Mouse (Mus musculus) hindbrain, embryonic 16.5 days (tissue): ENCODE results near the gene Ccdc114. TPM values are rescaled to one million over a fixed set of nuclear protein-coding genes. Genes with fewer than 3 reads are reported as not detected.
"Not testable (repeated sequence)": the region's sequence is repeated elsewhere in the genome, so short reads cannot be mapped to it uniquely, and the experiment has no call there.

Experiments
- ATAC-seq: fragments of 200-750 bp; cut with Nextera tagmentation; 2 replicates; pipeline ENCODE4 v1.8.0; 2017; ENCODE audit warnings: moderate TSS enrichment, moderate library complexity
- H3K27ac ChIP-seq: fragments of 300-500 bp; sonication (generic); 2 replicates; pipeline ENCODE4 v1.5.1; 2014; ENCODE audit warnings: low read depth, mild to moderate bottlenecking, control low read depth, low read length, moderate library complexity
- H3K27me3 ChIP-seq: fragments of 300-500 bp; sonication (generic); replicated peaks from 2 replicates; pipeline ENCODE4 v1.6.1; 2014; ENCODE audit warnings: low read length; ENCODE audit not compliant: control insufficient read depth, insufficient read depth
- H3K36me3 ChIP-seq: fragments of 300-500 bp; sonication (generic); 2 replicates; pipeline ENCODE4 v1.6.1; 2014; ENCODE audit warnings: mild to moderate bottlenecking, low read length, moderate library complexity, mixed read lengths; ENCODE audit not compliant: control insufficient read depth, insufficient read depth
- H3K4me1 ChIP-seq: fragments of 300-500 bp; sonication (generic); 2 replicates; pipeline ENCODE4 v1.6.1; 2014; ENCODE audit warnings: low read depth, low read length; ENCODE audit not compliant: control insufficient read depth, insufficient read depth
- H3K4me2 ChIP-seq: fragments of 300-500 bp; sonication (generic); 2 replicates; pipeline ENCODE4 v1.6.1; 2014; ENCODE audit warnings: mild to moderate bottlenecking, low read length, control low read depth, moderate library complexity
- H3K4me3 ChIP-seq: fragments of 300-500 bp; sonication (generic); 2 replicates; pipeline ENCODE4 v1.5.1; 2014; ENCODE audit warnings: mild to moderate bottlenecking, low read length, control low read depth, moderate library complexity
- H3K9ac ChIP-seq: fragments of 300-500 bp; sonication (generic); 2 replicates; pipeline ENCODE4 v1.6.1; 2014; ENCODE audit warnings: low read depth, mild to moderate bottlenecking, control low read depth, low read length, moderate library complexity
- H3K9me3 ChIP-seq: fragments of 300-500 bp; sonication (generic); 2 replicates; pipeline ENCODE4 v1.6.1; 2014; ENCODE audit warnings: mild to moderate bottlenecking, low read length, moderate library complexity; ENCODE audit not compliant: control insufficient read depth
- WGBS: fragments of 180-500 bp; shearing (Covaris S2); extraction: QIAGEN DNeasy Blood & Tissue Kit; methylation state at CpG from one replicate; pipeline ENCODE4 v1.1.7; 2014; 5-methylcytosine and 5-hydroxymethylcytosine counted together
- polyA plus RNA-seq: library from polyadenylated mRNA; unstranded; fragments of >200 nt; fragmentation: Nextera tagmentation; extraction: Ambion mirVana; gene quantifications from 2 replicates; pipeline ENCODE4 v1.2.1, GENCODE M21; 2015

Gene Ccdc114
- polyA plus RNA-seq, 1 experiment from 2014 or later = 6.6 TPM

DNA sequence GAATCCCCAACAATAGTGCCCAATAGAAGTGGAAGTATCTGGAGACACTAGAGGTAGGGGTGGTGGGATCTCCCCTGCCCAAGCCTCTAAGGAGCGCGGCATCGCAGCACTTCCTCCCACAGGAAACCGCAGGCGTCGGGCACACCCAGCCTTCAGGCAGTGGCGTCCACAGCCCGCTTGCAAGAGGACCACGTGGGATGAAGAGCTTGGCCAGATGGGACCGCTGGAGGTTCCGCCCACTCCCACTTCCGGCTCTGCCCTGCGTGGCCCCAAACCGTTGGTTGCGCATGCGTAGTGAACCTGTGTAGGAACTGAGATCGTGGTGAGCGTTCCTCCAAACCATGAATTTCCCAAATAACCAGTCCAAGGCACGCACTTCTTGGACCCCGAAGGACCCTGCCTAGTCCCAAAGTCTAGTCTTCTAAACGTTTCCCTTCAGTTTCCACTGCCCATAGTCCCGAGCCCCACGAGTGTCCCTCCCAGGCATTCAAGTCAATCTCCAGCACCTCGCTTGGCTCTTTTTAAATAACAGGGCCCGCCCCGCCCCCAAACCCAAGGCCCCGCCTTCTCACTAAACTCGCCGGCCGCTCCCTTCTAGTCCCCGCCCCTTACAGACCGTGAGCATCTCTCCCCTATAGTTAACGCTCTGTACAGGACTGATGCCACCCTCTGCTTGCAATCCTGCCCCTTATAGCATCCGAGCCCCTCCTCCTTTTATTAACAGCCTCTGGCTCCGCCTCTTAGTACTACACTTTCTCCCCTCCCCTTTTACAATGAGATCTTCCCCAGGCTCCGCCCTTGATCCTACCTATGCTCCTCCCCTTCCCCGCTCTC is 727 bp upstream of the Ccdc114 start:
- WGBS = under 1% methylated on average over 37 of the region's 37 CpGs
- peak; percentile 88 for ATAC-seq
- Histone ChIP-seq H3K4me2 (peak overlapping the region; percentile 85), H3K36me3 (no peaks in the 10 kb centered on the region), H3K9ac (peak overlapping the region; percentile 60), H3K4me3 (peak overlapping the region; percentile 56), H3K9me3 (no peaks in the 10 kb centered on the region), H3K27ac (peak overlapping the region; percentile 86), H3K27me3 (peaks cover 4% of the 10 kb centered on the region), H3K4me1 (peaks cover 8% of the 10 kb centered on the region)

DNA sequence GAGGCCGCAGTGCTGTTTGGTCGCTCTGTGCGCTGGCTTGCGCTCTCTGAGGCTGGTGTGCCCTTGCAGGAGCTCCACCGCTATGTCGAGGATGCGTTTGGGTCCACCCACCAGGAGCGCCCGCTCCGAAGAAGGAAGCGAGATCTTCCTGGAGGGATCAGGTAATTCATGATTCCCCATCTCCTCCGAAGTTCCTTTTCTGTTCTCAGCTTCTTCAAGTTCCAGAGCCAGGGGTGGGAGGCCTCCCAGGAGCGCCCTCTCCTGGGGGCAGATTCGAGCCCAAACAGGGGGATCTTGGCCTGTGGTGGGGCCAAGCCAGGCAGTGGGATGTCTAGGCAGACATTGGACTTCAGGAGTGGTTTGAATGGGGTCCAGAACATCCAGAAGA is 551 bp downstream of the Ccdc114 start:
- H3K27me3 ChIP-seq = peaks cover 4% of the 10 kb centered on the region
- no peaks in the 10 kb centered on the region for H3K9me3 ChIP-seq
- peak overlapping the region; percentile 12; the same call in 1 of the 2 replicates for H3K9ac ChIP-seq
- peak overlapping the region; percentile 85 for H3K4me2 ChIP-seq
- no peaks in the 10 kb centered on the region for H3K36me3 ChIP-seq
- peak overlapping the region; percentile 56 for H3K4me3 ChIP-seq
- ATAC-seq = no peak
- H3K4me1 ChIP-seq = peaks cover 8% of the 10 kb centered on the region
- H3K27ac ChIP-seq = no peak overlapping the region; the same call in 1 of the 2 replicates
- WGBS = 11% methylated on average over 14 of the region's 14 CpGs

DNA sequence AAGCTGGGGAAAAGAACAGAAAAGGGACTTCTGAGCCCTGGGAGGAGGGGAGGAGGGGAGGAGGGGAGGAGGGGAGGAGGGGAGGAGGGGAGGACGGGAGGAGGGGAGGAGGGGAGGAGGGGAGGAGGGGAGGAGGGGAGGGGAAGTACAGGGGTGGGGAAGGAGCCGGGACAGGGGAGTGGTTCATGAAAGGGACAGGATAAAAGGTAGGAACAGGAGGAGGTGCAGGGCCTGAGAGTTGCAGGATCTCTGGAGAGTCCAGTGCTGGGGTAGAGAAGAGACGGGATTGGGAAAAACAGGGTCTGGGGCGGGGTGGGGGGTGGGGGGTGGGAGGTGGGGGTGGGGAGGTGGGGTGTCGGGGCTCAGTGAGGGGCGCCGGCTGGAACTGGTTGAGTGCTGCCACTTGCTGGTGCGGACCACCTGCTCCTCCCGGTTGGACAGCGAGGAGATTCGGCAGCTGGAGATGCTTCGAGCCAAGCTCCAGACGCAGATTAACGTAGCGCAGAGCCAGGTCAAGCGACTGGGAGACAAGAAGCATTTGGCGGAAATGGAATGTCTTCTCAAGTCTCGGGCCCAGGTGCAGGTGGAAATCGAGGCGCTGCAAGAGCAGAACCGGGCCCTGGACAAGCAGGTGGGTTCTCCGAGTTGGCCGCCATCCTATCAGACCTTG is 4.9 kb downstream of the Ccdc114 start:
- peaks cover 4% of the 10 kb centered on the region for H3K27me3 ChIP-seq
- H3K36me3 ChIP-seq = no peaks in the 10 kb centered on the region
- peak overlapping the region; percentile 41 for H3K9ac ChIP-seq
- H3K4me3 ChIP-seq = no peak overlapping the region
- no peak overlapping the region for H3K27ac ChIP-seq
- WGBS = 10% methylated on average over 21 of the region's 23 CpGs
- H3K9me3 ChIP-seq = peaks cover 3% of the 10 kb centered on the region; the same call in 1 of the 2 replicates
- no peak for ATAC-seq
- peak overlapping the region; percentile 32 for H3K4me2 ChIP-seq
- peaks cover 3% of the 10 kb centered on the region; the same call in 1 of the 2 replicates for H3K4me1 ChIP-seq

DNA sequence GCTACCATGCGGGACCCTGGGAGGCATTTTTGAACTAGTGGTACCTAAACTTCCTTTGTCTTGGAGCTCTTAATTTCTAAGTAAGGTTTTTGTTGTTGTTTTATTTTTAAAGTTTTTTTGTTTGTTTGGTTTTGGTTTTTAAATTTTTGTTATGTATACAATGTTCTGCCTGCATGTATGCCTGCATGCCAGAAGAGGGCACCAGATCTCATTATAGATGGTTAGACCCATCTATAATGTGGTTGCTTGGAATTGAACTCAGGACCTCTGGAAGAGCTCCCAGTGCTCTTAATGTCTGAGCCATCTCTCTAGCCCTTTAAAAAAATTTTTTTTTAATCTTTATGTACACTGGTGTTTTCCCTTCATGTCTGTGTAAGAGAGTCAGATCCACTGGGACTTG is 5.8 kb downstream of the Ccdc114 start:
- Histone ChIP-seq H3K9me3 (peaks cover 3% of the 10 kb centered on the region; the same call in 1 of the 2 replicates), H3K4me3 (no peak overlapping the region), H3K36me3 (no peaks in the 10 kb centered on the region), H3K4me1 (no peaks in the 10 kb centered on the region), H3K27ac (no peak overlapping the region), H3K4me2 (no peak overlapping the region), H3K9ac (no peak overlapping the region), H3K27me3 (peaks cover 4% of the 10 kb centered on the region)
- 97% methylated on average over 1 of the region's 1 CpGs for WGBS
- no peak for ATAC-seq

DNA sequence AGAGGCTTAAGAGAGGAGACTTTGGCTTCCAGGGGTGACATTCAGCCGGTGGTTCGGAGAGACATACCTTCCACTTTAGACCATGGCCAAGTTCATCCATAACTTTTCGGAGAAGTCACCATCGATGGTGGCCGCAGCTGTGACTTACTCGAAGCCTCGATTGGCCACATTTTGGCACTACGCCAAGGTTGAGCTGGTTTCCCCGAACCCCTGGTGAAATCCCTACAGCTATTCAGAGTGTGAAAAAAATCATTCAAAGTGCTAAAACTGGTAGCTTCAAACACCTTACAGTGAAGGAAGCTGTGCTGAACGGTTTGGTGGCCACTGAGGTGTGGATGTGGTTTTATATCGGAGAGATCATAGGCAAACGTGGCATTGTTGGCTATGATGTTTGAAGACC is 9.9 kb downstream of the Ccdc114 start:
- not testable (repeated sequence) for H3K4me3 ChIP-seq, H3K4me1 ChIP-seq, ATAC-seq, H3K36me3 ChIP-seq, H3K4me2 ChIP-seq, H3K9ac ChIP-seq, H3K9me3 ChIP-seq, H3K27ac ChIP-seq, H3K27me3 ChIP-seq
- WGBS = 90% methylated on average over 12 of the region's 12 CpGs

DNA sequence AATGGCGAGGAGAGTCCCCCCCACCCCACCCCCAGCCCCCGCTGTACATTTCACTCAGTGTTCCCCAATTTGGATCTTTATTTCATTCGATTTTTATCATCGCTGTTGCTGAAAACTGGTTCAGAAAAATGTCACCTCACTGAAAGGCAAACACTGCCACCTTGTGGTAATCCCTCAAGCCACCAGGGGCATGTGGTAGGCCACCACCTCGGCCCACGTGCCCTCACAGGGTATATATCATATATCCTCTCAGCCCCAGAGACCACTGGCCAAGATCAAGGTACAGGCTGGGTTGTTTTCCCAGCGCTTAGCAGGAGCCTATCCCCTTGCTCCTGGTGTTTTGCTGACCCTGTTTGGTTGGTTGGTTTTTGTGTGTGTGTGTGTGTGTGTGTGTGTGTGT is 11.2 kb downstream of the Ccdc114 start:
- no peak; the same call in 1 of the 2 replicates for ATAC-seq

DNA sequence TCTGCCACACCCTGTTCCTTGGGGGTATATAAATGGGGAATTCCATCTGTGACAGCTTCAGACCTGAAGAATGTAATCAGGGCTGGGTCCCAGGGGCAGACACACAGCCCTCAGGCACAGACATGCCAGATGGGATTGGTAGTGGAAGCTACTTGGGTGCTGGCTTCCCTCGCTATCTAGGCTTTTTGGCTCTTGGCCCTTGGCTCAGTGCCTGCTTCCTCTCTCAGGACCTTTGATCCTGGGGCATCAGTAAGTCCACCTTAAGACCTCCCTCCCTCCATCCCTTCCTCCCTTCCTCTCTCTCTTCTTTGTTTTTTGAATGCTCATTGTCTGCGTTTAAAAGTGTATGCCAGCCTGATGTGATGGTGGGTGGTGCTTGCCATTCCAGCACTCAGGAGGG is 16.0 kb downstream of the Ccdc114 start:
- Histone ChIP-seq H3K9me3 (no peaks in the 10 kb centered on the region), H3K27me3 (no peaks in the 10 kb centered on the region), H3K4me2 (no peak overlapping the region), H3K36me3 (no peaks in the 10 kb centered on the region), H3K4me3 (no peak overlapping the region), H3K4me1 (no peaks in the 10 kb centered on the region), H3K27ac (no peak overlapping the region), H3K9ac (no peak overlapping the region)
- no peak for ATAC-seq
- 47% methylated on average over 2 of the region's 2 CpGs for WGBS

More for the DNA sequence above, 11.2 kb downstream of the Ccdc114 start:
- 24% methylated on average over 7 of the region's 7 CpGs for WGBS
- no peak overlapping the region for H3K4me3 ChIP-seq
- H3K36me3 ChIP-seq = no peaks in the 10 kb centered on the region
- H3K27me3 ChIP-seq = no peaks in the 10 kb centered on the region
- no peak overlapping the region for H3K27ac ChIP-seq
- peaks cover 3% of the 10 kb centered on the region; the same call in 1 of the 2 replicates for H3K9me3 ChIP-seq
- H3K4me2 ChIP-seq = no peak overlapping the region
- H3K9ac ChIP-seq = no peak overlapping the region
- no peaks in the 10 kb centered on the region for H3K4me1 ChIP-seq

DNA sequence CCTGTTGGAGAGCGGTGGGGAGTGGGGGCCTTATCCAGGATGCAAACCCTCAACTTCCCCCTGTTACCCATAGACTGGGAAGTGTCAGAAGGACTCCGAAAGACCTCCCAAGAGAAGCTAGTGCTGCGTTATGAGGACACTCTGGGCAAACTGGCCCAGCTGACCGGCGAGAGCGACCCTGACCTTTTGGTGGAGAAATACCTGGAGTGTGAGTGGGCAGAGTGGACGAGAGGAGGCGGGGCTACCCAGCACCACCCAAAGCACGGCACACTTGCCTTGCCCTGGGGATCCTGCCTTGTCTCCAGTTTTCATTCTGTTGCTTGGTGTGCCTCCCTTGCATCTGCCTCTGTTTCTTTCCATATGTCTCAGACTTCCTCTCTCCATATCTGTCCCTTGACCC is 18.1 kb downstream of the Ccdc114 start:
- Histone ChIP-seq H3K27ac (no peak overlapping the region), H3K9me3 (no peaks in the 10 kb centered on the region), H3K4me1 (no peaks in the 10 kb centered on the region), H3K9ac (no peak overlapping the region), H3K27me3 (no peaks in the 10 kb centered on the region), H3K36me3 (no peaks in the 10 kb centered on the region), H3K4me3 (no peak overlapping the region), H3K4me2 (no peak overlapping the region)
- ATAC-seq = no peak
- WGBS = 90% methylated on average over 9 of the region's 9 CpGs

DNA sequence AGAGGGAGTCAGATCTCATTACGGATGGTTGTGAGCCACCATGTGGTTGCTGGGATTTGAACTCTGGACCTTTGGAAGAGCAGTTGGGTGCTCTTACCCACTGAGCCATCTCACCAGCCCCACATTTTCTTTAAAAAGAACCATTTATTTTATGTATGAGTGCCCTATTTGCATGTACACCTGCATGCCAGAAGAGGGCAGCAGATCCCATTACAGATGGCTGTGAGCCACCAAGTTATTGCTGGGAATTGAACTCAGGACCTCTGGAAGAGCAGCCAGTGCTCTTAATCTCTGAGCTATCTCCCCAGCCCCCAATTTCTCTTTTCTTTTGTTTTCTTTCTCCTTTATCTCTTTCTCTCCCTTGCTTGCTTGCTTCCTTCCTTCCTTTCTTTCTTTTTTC is 19.4 kb downstream of the Ccdc114 start:
- not testable (repeated sequence) for H3K9ac ChIP-seq, H3K27ac ChIP-seq, ATAC-seq, H3K4me2 ChIP-seq, H3K27me3 ChIP-seq, H3K4me1 ChIP-seq, H3K4me3 ChIP-seq, H3K9me3 ChIP-seq, H3K36me3 ChIP-seq
- WGBS = 80% methylated on average over 1 of the region's 1 CpGs
